Mouse (Mus musculus) intestine, postnatal 0 days (tissue): ENCODE results near the gene Tspear. TPM values are rescaled to one million over a fixed set of nuclear protein-coding genes. Genes with fewer than 3 reads are reported as not detected.

Source experiments
- ATAC-seq: fragments of 200-750 bp; cut with Nextera tagmentation; 2 replicates; pipeline ENCODE4 v1.8.0; 2017; ENCODE audit warnings: mild to moderate bottlenecking, moderate TSS enrichment, moderate library complexity
- H3K27ac ChIP-seq: fragments of 300-500 bp; sonication (generic); 2 replicates; pipeline ENCODE4 v1.5.1; 2014; ENCODE audit warnings: mild to moderate bottlenecking, low read depth, low read length, moderate library complexity
- H3K27me3 ChIP-seq: fragments of 300-500 bp; sonication (generic); replicated peaks from 2 replicates; pipeline ENCODE4 v1.6.1; 2014; ENCODE audit warnings: low read length, mixed read lengths; ENCODE audit not compliant: control insufficient read depth, insufficient read depth
- H3K36me3 ChIP-seq: fragments of 300-500 bp; sonication (generic); 2 replicates; pipeline ENCODE4 v1.6.1; 2014; ENCODE audit warnings: mild to moderate bottlenecking, moderate library complexity; ENCODE audit not compliant: control insufficient read depth, insufficient read depth
- H3K4me1 ChIP-seq: fragments of 300-500 bp; sonication (generic); replicated peaks from 2 replicates; pipeline ENCODE4 v1.6.1; 2014; ENCODE audit warnings: antibody characterized with exemption, low read length, mixed read lengths; ENCODE audit not compliant: control insufficient read depth, insufficient read depth
- H3K4me2 ChIP-seq: fragments of 300-500 bp; sonication (generic); replicated peaks from 2 replicates; pipeline ENCODE4 v1.6.1; 2014; ENCODE audit warnings: low read depth, mild to moderate bottlenecking, moderate library complexity
- H3K4me3 ChIP-seq: fragments of 300-500 bp; sonication (generic); 2 replicates; pipeline ENCODE4 v1.5.1; 2014; ENCODE audit warnings: low read depth, low read length
- H3K9ac ChIP-seq: fragments of 300-500 bp; sonication (generic); 2 replicates; pipeline ENCODE4 v1.6.1; 2014; ENCODE audit warnings: mild to moderate bottlenecking, low read depth, low read length
- H3K9me3 ChIP-seq: fragments of 300-500 bp; sonication (generic); 2 replicates; pipeline ENCODE4 v1.6.1; 2016; ENCODE audit warnings: mixed run types; ENCODE audit not compliant: control insufficient read depth
- CTCF ChIP-seq: sonication (generic); IDR thresholded peaks from 2 replicates; pipeline ENCODE4 v1.5.1; 2016; ENCODE audit warnings: low read depth, mild to moderate bottlenecking, control low read depth, antibody characterized with exemption, moderate library complexity
- WGBS: fragments of 180-500 bp; shearing (Covaris S2); extraction: QIAGEN DNeasy Blood & Tissue Kit; methylation state at CpG from one replicate; pipeline ENCODE4 v1.1.7; 2014; 5-methylcytosine and 5-hydroxymethylcytosine counted together
- polyA plus RNA-seq: library from polyadenylated mRNA; unstranded; fragments of >200 nt; fragmentation: Nextera tagmentation; extraction: Ambion mirVana; gene quantifications from 2 replicates; pipeline ENCODE4 v1.2.1, GENCODE M21; 2015

Gene Tspear
- 0.10 and 0.20 TPM in 2 replicates for polyA plus RNA-seq

DNA sequence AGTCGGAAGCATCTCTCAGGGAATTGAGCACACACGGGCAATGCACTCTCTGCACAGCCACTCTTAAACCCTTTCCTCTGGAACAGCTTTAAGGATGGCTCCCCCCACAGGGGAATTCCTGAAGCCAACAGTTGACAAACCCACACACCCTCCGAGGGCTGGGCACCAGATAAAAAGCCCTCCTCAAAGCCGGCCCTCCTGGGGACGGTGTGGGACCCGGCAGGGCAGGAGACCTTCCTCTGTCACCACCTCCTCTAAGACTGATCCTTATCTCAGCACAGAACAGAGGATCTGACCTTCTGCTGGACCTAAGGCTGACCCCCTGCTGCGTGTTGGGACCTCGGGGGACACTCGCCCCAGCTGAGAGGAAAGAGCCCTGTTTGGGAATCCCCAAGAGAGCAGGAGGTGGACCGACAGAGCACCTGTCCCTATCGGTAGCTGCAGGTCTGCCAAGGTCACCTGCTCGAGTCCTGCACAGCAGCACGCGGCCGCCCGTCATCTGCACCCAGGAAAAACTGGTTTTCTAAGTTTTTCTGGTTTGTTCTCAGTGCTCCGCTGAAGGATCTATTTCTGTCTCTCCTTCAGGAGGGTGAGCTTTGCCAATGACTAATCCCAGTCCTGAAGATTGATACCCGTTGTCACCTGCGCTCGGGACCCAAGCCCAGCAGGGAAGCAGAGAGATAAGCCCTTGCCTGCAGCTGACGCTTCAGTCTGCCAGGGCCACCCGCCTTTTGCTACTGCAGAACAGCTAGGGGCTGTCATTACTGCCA, at the start of gene Tspear:
Gene Tspear, plus strand, starts transcription at position 675 of the 770 bp plus-strand sequence.
- H3K4me1 ChIP-seq, result no peaks in the 10 kb centered on the region
- no peak within 1 kb of the TSS for H3K4me3 ChIP-seq
- 0 out of 2 replicates have a peak, but pooled peaks have one; percentile 19 for ATAC-seq
- H3K27me3 ChIP-seq, result 0 out of 2 replicates have a peak, but pooled peaks cover 7% of the 10 kb centered on the region
- WGBS, result 4% methylated on average over 22 of the region's 22 CpGs
- H3K9me3 ChIP-seq, result no peaks in the 10 kb centered on the region
- H3K27ac ChIP-seq, result no peak within 1 kb of the TSS
- H3K4me2 ChIP-seq, result no peak within 1 kb of the TSS; the same call in 1 of the 2 replicates
- no peaks in the 10 kb centered on the region for H3K36me3 ChIP-seq
- no peak for TF ChIP-seq CTCF
- no peak within 1 kb of the TSS for H3K9ac ChIP-seq

DNA sequence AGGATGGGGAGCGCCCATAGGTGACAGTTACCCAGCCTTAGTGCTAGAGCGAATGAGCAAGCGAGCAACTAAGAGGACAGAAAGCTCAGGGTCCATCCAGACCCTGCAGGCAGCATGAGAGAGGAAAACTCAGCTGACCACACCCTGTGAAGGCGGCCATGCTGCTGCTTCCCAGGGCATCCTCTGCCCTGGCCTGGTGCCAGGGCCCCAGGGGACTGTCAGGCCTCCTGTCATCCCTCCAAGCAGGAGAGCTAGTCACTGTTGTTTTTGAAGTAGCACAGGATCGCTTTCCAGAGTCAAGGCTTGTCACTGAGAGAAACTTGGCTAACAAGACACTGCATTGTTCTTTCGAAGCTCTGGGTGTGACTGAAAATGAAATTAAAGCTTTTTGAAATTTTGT, 47.4 kb upstream of the Tspear start:
- H3K36me3 ChIP-seq, result peaks cover 55% of the 10 kb centered on the region

DNA sequence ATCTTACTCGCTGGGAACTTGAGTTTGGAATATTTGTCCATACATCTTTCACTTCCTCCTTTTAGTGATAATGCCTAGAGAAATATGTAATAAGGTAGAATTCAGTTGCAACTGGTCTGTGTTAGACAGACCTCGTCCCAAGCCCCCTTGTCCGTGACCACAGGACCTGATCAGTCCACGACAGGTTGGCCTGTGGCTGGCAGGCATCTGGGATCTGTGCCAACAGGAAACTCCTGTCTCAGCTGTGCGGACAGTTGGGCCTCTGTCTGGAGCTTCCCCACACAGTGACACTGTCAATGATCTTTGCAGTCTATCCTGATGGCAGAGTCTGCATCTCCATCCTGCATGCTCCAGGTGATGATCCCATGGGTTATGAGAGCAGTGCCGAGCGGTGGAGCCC, 43.2 kb upstream of the Tspear start:
- Histone ChIP-seq H3K9ac (no peak overlapping the region), H3K9me3 (no peaks in the 10 kb centered on the region), H3K36me3 (peaks cover 62% of the 10 kb centered on the region), H3K4me2 (no peak overlapping the region), H3K4me3 (no peak overlapping the region), H3K27ac (no peak overlapping the region), H3K4me1 (no peaks in the 10 kb centered on the region), H3K27me3 (no peaks in the 10 kb centered on the region)
- ATAC-seq, result peak; percentile 9; the same call in 1 of the 2 replicates
- WGBS, result 68% methylated on average over 7 of the region's 7 CpGs
- TF ChIP-seq CTCF, result no peak

More for the DNA sequence above, 47.4 kb upstream of the Tspear start:
- H3K9ac ChIP-seq, result no peak overlapping the region
- no peaks in the 10 kb centered on the region for H3K27me3 ChIP-seq
- no peaks in the 10 kb centered on the region for H3K9me3 ChIP-seq
- no peak overlapping the region for H3K4me3 ChIP-seq
- H3K4me1 ChIP-seq, result no peaks in the 10 kb centered on the region
- ATAC-seq, result no peak
- TF ChIP-seq CTCF, result no peak
- no peak overlapping the region for H3K27ac ChIP-seq
- WGBS, result 78% methylated on average over 6 of the region's 6 CpGs
- no peak overlapping the region for H3K4me2 ChIP-seq

DNA sequence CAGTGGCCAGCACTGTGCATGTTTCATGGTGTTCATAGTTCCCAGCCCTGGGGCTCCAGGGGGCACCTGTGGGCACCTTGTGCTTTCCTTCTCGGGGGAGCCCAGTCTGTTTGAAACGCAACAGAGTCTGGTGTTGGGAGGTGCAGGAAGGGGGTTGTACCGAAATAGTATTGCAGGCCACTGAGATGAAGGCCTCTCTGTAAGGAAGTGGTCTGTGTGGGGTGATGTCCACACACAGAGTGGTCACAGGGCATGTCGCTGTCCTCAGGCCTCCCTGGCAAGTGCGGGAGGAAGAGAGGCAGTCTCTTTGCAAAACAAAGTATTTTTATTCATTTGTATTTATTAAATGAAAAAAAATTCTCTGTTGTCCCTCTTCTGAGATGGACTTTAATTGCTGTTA, 40.8 kb upstream of the Tspear start:
- no peaks in the 10 kb centered on the region for H3K9me3 ChIP-seq
- H3K4me2 ChIP-seq, result no peak overlapping the region
- no peak overlapping the region for H3K9ac ChIP-seq
- WGBS, result 89% methylated on average over 5 of the region's 5 CpGs
- no peak overlapping the region for H3K4me3 ChIP-seq
- no peak for TF ChIP-seq CTCF
- H3K27ac ChIP-seq, result no peak overlapping the region
- no peaks in the 10 kb centered on the region for H3K27me3 ChIP-seq
- ATAC-seq, result no peak
- H3K4me1 ChIP-seq, result no peaks in the 10 kb centered on the region
- H3K36me3 ChIP-seq, result peaks cover 59% of the 10 kb centered on the region

DNA sequence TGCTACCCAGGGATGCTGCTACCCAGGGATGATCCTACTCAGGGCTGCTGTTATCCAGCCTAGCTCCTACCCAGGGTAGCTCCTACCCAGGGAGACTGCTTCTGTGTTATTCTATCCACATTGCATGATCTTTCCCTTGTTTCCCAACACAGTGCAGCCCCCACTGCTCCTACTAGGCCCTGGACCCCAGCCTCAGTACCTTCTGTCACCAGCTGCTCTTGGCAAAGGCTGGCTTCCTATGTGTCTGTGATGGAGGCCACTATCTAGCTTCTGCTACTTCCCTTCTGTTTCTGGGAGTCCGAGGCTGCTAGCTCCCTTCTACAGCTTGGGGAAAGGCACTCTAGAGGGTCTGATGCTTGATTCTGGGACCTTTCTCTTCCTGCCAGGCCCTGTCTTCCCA, 38.9 kb upstream of the Tspear start:
- H3K4me1 ChIP-seq, result no peaks in the 10 kb centered on the region
- H3K4me2 ChIP-seq, result no peak overlapping the region
- no peak overlapping the region for H3K4me3 ChIP-seq
- H3K9ac ChIP-seq, result no peak overlapping the region
- no peak for TF ChIP-seq CTCF
- peaks cover 44% of the 10 kb centered on the region for H3K36me3 ChIP-seq
- no peak overlapping the region for H3K27ac ChIP-seq
- H3K9me3 ChIP-seq, result no peaks in the 10 kb centered on the region
- ATAC-seq, result no peak
- WGBS, result 56% methylated on average over 1 of the region's 1 CpGs
- H3K27me3 ChIP-seq, result no peaks in the 10 kb centered on the region

DNA sequence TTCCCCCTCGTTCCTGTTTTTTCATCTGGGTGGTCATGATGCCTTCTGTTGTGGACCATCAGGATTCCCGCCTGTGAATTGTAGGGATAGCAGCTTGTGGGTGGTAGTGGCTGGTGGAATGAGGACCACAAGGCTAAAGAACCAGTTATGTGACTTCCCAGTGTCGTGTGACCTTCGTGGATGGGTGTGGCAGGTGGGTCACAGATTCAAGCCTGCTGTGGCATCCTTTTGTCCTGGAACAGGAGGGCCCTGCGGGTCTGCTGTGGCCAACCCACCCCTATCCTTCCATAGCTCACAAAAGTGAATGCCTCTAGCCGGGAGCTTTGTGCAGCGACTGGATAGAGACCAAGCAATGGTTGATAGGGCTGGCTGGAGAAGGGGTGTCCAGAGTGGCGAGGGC, 38.5 kb upstream of the Tspear start:
- H3K9me3 ChIP-seq, result no peaks in the 10 kb centered on the region

More for the DNA sequence above, 38.5 kb upstream of the Tspear start:
- H3K4me3 ChIP-seq, result no peak overlapping the region
- no peak overlapping the region for H3K9ac ChIP-seq
- TF ChIP-seq CTCF, result no peak
- H3K27me3 ChIP-seq, result no peaks in the 10 kb centered on the region
- 76% methylated on average over 8 of the region's 8 CpGs for WGBS
- ATAC-seq, result no peak
- no peak overlapping the region for H3K4me2 ChIP-seq
- no peak overlapping the region for H3K27ac ChIP-seq
- H3K36me3 ChIP-seq, result peaks cover 41% of the 10 kb centered on the region
- no peaks in the 10 kb centered on the region for H3K4me1 ChIP-seq
